Mouse (Mus musculus) heart, postnatal 0 days (tissue): ENCODE measurements around the gene Ccl1.

Source experiments
- CTCF ChIP-seq: IDR thresholded peaks from 2 replicates; pipeline ENCODE4 v1.5.1; 2016; ENCODE audit warnings: antibody characterized with exemption, control low read depth, low read depth
- EP300 ChIP-seq: IDR thresholded peaks from 2 replicates; pipeline ENCODE4 v1.6.1; 2016; ENCODE audit warnings: antibody characterized with exemption, low read depth

- TF ChIP-seq CTCF (no peak), EP300 (no peak)
Observed at GRCm38 (mm10) chr11:82171316-82172071, 134.0 kb downstream of the Ccl1 start.
